Mouse (Mus musculus) layer of hippocampus, postnatal 25 days (tissue): ENCODE measurements around the gene Dcps. TPM values are rescaled to one million over a fixed set of nuclear protein-coding genes. Genes with fewer than 3 reads are reported as not detected.

Experiments used
- DNase-seq, 2 experiments: peaks; one replicate each; pipeline ENCODE4 v3.0.0; 2022; ENCODE audit warnings: mixed read lengths in 2 of 2, low spot score in 1 of 2; ENCODE audit errors: extremely low spot score in 1 of 2
- total RNA-seq, 2 experiments: library from RNA; stranded (reverse); gene quantifications; 2 replicates each; pipeline ENCODE4 v1.2.3; 2021

The Dcps gene
- total RNA-seq, 2 experiments from 2014 or later: 19.2 to 21.5 TPM

GRCm38 (mm10) chr9:35111941-35112595 lies 63.8 kb downstream of the Dcps start:
- DNase-seq: no peak

- no peak for DNase-seq
These were observed 64.4 kb downstream of the Dcps start for GRCm38 (mm10) chr9:35111446-35111845.

- no peak for DNase-seq
These were observed 65.3 kb downstream of the Dcps start for GRCm38 (mm10) chr9:35110567-35110966.

- DNase-seq: no peak
These were observed 65.8 kb downstream of the Dcps start for GRCm38 (mm10) chr9:35110051-35110450.

- DNase-seq: peak; percentile 51 to 59
These were observed 66.9 kb downstream of the Dcps start for GRCm38 (mm10) chr9:35108916-35109315.

GRCm38 (mm10) chr9:35108066-35108465 lies 67.8 kb downstream of the Dcps start:
- no peak for DNase-seq

GRCm38 (mm10) chr9:35107396-35107795 lies 68.5 kb downstream of the Dcps start:
- no peak for DNase-seq

- DNase-seq: peak in 1 of 2 experiments; percentile 4
These were observed 69.7 kb downstream of the Dcps start for GRCm38 (mm10) chr9:35105884-35106880.

- DNase-seq: no peak
These were observed 70.4 kb downstream of the Dcps start for GRCm38 (mm10) chr9:35105438-35105837.

GRCm38 (mm10) chr9:35104711-35105110 lies 71.2 kb downstream of the Dcps start:
- peak in 1 of 2 experiments; percentile 3 for DNase-seq

GRCm38 (mm10) chr9:35098762-35099161 lies 77.1 kb downstream of the Dcps start:
- DNase-seq: no peak

- DNase-seq: no peak
These were observed 78.0 kb downstream of the Dcps start for GRCm38 (mm10) chr9:35097901-35098300.

GRCm38 (mm10) chr9:35095726-35096125 lies 80.1 kb downstream of the Dcps start:
- no peak for DNase-seq

GRCm38 (mm10) chr9:35093350-35093749 lies 82.5 kb downstream of the Dcps start:
- DNase-seq: no peak

- DNase-seq: no peak
These were observed 83.0 kb downstream of the Dcps start for GRCm38 (mm10) chr9:35092904-35093303.

Other genes starting within 250 kb of the Dcps start
- gene St3gal4, start 56.8 kb downstream of the Dcps start, total RNA-seq: 10 to 100 TPM; 23.9 to 24.5 TPM
- gene Srpr, start 24.1 kb upstream of the Dcps start, total RNA-seq: 10 to 100 TPM; 62.3 to 63.3 TPM
- gene Tirap, start 24.2 kb upstream of the Dcps start, total RNA-seq: 1 to 10 TPM; 1.5 to 2.2 TPM
- 10 to 100 TPM; 34.3 to 34.5 TPM for gene Foxred1, start 35.0 kb upstream of the Dcps start, total RNA-seq
- 10 to 100 TPM; 25.8 to 26.3 TPM for gene Fam118b, start 91.7 kb upstream of the Dcps start, total RNA-seq
- 10 to 100 TPM in 1 of 2 experiments, 1 to 10 TPM in 1; 8.7 to 10.9 TPM for gene Rpusd4, start 91.8 kb upstream of the Dcps start, total RNA-seq
- 10 to 100 TPM in 1 of 2 experiments, 1 to 10 TPM in 1; 9.5 to 15.8 TPM for gene Cdon, start 245.1 kb upstream of the Dcps start, total RNA-seq